12 mouse cellular contexts compared by ENCODE assay signal in genomic region chr7:125827420-125827819, GRCm38 (mm10).
DNase-seq lines count a peak whose midpoint lies in the region; ATAC-seq lines count a peak whose summit lies in the region.
"Had no signal": no experiment of that assay in that cellular context is flagged by ENCODE, and none has a peak within 500 bp of the region (broad histone marks: within the 10 kb centered on the region; RNA-seq: fewer than 3 reads in every experiment).

No protein-coding gene starts in this region.

- no peak for DNase-seq in heart, postnatal 25 days (ENCODE audit: low spot score)
- peak; percentile 35 for DNase-seq in 3T3-L1 (ENCODE audit: low read depth, low spot score)
- DNase-seq in kidney, postnatal 4 days, result peak; percentile 15 to 40
- DNase-seq in spleen, postnatal 10 days (ENCODE audit: low spot score in 2 of 2), result no peak
- DNase-seq in cerebellum, postnatal 4 days (ENCODE audit: low spot score in 2 of 2), result no peak
- no peak for DNase-seq in layer of hippocampus, postnatal 36 days
- DNase-seq: gastrocnemius, postnatal 25 days; retina, postnatal 1 day had no signal

- 58% methylated on average over 9 of the region's 9 CpGs for WGBS in heart, embryonic 11.5 days (ENCODE audit: insufficient replicate concordance)
- 45% methylated on average over 9 of the region's 9 CpGs for WGBS in embryonic facial prominence, embryonic 12.5 days

- H3K9ac ChIP-seq in heart, embryonic 11.5 days (ENCODE audit: low read depth, low read length), result no peak overlapping the region; the same call in 1 of the 2 replicates
- no peak overlapping the region for H3K9ac ChIP-seq in embryonic facial prominence, embryonic 12.5 days

- peaks cover 45% of the 10 kb centered on the region for H3K4me1 ChIP-seq in heart, embryonic 11.5 days (ENCODE audit: control insufficient read depth, insufficient read depth, low read length)
- peaks cover 30% of the 10 kb centered on the region for H3K4me1 ChIP-seq in embryonic facial prominence, embryonic 12.5 days

- no peak overlapping the region for H3K4me2 ChIP-seq in heart, embryonic 11.5 days
- no peak overlapping the region for H3K4me2 ChIP-seq in embryonic facial prominence, embryonic 12.5 days (replicated peaks)

- no peaks in the 10 kb centered on the region for H3K9me3 ChIP-seq in heart, embryonic 11.5 days (replicated peaks; ENCODE audit: control insufficient read depth, low read length)
- no peaks in the 10 kb centered on the region for H3K9me3 ChIP-seq in embryonic facial prominence, embryonic 12.5 days

- intact Hi-C loops in heart, postnatal 25 days (cut with DNase I), result loop anchor here (10.0 kb wide), 1 partner anchor 197 kb away; no protein-coding TSS in a partner anchor

- no peak for ATAC-seq in heart, embryonic 11.5 days (replicated peaks; ENCODE audit: insufficient number of reproducible peaks, low FRiP score, low TSS enrichment)
- peak; percentile 28; the same call in 1 of the 2 replicates for ATAC-seq in embryonic facial prominence, embryonic 12.5 days (ENCODE audit: insufficient number of reproducible peaks, insufficient read depth, low FRiP score, low TSS enrichment)
- ATAC-seq: inflammation-experienced regulatory T-cells, adult 6 months had no signal

- H3K36me3 ChIP-seq in heart, embryonic 11.5 days (ENCODE audit: control insufficient read depth, insufficient read depth, low read length), result no peaks in the 10 kb centered on the region
- peaks cover 7% of the 10 kb centered on the region; the same call in 1 of the 2 replicates for H3K36me3 ChIP-seq in embryonic facial prominence, embryonic 12.5 days

- no peaks in the 10 kb centered on the region for H3K27me3 ChIP-seq in heart, embryonic 11.5 days (ENCODE audit: control insufficient read depth, insufficient read depth, low read length)
- no peaks in the 10 kb centered on the region for H3K27me3 ChIP-seq in embryonic facial prominence, embryonic 12.5 days
- H3K27me3 ChIP-seq: CH12.LX had no signal

- peak overlapping the region; percentile 0; the same call in 1 of the 2 replicates for H3K27ac ChIP-seq in heart, embryonic 11.5 days (ENCODE audit: low read depth, low read length)
- H3K27ac ChIP-seq in embryonic facial prominence, embryonic 12.5 days, result 0 out of 2 replicates have a peak overlapping the region, but pooled peaks have one; percentile 11

- H3K4me3 ChIP-seq in heart, embryonic 11.5 days (ENCODE audit: low read depth, low read length), result no peak overlapping the region
- H3K4me3 ChIP-seq in embryonic facial prominence, embryonic 12.5 days, result no peak overlapping the region

Comparison
In these comparisons a context has a peak if more than half of its experiments do, and no peak if none do; other contexts are left out.
1. DNase-seq: peak in 3T3-L1 (single experiment) and kidney, postnatal 4 days (2 of 2); none in heart, postnatal 25 days (single experiment), spleen, postnatal 10 days (0 of 2), cerebellum, postnatal 4 days (0 of 2) and layer of hippocampus, postnatal 36 days (0 of 2).